Mouse (Mus musculus) gastrocnemius, postnatal 10 days (tissue): ENCODE data around the gene Rbms3. TPM values are rescaled to one million over a fixed set of nuclear protein-coding genes. Genes with fewer than 3 reads are reported as not detected.
A peak's percentile ranks its signal among the peaks of the same experiment; 100 is the strongest.

Source experiments
- DNase-seq: peaks from one replicate; pipeline ENCODE4 v3.0.0; 2021; ENCODE audit warnings: mixed read lengths
- total RNA-seq, 2 experiments: library from RNA; stranded (reverse); gene quantifications; 2 replicates each; pipeline ENCODE4 v1.2.3; 2021

Rbms3 gene
- total RNA-seq, 2 experiments from 2014 or later, result 26.9 to 37.4 TPM

DNA sequence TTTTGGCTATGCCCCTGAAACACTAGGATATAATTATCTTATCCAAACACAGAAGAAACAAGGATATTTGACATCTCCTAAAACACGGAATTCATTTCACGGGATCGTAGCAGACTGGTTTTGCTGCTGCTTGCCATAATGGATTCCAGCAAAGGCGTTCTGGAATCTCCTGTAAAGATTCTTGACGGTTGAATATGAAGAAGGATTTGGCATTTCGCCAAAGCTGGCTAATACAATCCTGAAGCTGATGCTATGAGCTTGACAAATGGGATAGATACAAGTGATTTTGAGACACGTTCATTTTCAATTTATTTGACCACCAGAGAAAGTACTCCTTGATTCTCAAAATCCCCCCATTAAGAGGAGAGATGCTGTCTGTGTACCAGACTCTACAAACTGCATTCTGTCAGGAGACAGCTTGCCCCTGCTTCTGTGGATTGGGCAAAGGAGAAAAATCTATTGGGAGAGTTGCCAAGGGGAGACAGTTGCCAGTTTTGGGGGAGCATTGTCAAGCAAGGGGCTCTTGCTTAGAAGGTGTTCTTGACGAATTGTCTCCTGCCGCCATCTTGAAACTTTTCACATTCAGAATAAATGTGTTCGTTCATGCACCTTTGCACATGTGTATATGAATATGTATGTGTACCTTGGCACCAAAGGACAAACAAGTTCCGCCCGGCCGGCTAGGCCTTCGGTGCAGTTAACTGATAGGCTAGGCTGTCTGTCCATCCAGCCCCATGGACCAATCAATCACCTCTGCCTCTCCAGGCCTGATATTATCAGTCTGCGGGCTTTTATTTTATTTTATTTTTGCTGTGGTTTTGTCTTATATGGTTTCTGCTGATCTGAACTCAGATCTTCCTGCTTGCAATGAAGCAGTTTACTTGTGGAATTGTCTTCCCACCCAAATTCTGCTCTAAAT, 442.3 kb downstream of the Rbms3 start:
- DNase-seq, result no peak

DNA sequence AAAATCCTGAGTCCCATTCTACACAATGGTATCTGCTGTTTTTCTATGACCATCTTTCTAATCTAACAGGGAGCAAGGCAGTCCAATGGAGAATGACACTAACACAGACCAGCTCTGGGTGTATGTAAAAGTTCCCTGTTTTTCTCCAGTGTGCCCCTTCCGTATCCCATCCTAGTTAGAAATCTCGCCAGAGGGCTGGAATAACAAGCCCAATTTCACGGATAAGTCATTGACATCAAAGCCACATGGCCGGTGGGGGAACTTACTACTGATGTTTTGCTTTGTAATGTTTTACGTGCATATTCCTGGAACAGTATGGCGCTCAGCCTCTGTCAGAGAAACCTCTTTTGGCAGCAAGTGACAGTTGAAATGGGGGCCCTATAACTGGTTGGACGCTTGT, 449.1 kb downstream of the Rbms3 start:
- DNase-seq, result no peak

DNA sequence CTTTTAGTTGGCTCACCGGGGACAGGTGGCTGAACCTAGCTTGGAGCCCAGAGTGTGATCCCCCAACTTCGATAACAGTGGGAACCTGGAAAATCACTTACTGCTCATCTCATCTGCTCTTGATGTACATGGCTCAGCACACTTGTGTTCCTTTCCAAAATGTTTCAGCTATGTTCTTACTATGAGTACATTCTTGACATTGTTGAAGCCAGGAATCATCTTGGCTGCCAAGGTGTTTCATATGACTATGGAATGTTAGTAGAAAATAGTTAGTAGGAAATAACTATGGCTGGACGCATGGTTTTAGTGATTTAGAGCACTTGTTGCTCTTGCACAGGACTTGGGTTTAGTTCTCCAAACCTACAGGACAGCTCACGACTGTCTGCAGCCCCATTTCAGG, 451.3 kb downstream of the Rbms3 start:
- no peak for DNase-seq

DNA sequence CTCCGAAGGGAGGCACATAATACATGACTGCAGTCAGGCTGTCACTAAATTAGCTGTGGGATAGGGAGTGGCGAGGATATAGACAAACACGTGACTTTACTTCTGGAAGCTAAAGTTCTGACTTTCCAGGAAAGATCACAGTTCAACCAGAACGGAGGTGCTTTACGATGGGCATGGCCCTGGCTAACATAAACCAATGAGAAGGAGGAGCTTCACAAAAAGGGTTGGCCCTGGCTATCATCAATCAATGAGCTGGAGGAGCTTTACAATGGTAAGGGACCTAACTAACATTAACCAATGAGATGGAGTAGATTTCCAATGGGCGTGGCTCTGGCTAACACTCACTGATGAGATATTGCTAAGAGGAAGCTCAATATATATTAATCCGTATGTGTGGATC, 457.2 kb downstream of the Rbms3 start:
- no peak for DNase-seq

DNA sequence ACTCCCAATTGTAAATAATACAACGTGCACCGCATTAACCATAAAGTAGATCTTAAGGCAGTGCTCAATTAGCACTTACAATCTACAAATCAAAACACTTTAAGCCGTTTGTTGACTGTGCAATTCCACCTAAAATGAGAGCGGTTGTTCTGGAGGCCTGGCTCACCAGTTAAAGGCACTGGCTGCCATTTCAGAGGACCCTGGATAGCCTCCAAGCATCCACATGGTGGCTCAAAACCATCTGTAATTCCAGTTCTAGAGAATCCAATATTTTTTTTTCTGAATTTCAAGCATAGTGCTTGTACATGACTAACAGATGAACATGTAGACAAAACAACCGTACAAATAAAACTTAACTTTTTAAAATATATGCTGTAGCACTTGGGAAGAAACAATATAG, 460.5 kb downstream of the Rbms3 start:
- no peak for DNase-seq

DNA sequence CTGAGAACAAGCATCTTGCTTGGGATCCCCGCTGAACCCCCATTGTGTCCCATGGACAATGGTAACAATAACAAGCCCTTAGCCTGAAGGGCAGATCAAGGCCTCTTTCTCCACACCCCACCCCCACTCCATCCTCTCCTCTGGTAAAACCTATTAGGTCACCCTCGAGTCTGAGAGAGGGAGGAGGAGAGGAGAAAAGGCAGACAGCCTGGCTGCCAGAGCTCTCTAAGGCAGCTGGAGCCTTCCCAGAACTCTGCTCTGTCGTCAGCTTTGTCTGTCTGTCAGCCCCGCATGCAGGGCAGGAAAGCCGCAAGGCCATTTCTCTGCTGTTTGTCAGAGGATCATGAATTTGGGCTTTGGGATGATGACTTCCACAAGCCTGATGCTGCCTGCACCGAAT, 466.6 kb downstream of the Rbms3 start:
- DNase-seq, result peak; percentile 33

DNA sequence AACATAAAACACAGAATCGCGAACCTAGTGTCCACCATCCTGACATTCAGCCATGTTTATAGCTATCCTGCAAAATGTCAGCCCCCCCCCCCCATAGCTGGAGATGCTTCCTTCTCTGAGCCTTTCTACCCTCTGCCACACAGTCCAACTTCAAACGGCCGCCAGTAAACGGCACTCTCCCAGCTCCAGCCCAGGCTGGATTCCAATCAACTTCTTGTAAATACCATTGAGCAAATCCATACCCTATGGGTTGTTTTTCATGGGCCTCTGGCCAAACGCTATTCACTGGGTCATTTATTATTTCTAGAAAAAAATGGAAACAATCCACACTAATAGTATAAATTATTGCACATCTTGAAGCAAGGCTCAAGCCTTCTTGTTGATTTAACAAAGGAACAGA, 468.6 kb downstream of the Rbms3 start:
- DNase-seq, result no peak

DNA sequence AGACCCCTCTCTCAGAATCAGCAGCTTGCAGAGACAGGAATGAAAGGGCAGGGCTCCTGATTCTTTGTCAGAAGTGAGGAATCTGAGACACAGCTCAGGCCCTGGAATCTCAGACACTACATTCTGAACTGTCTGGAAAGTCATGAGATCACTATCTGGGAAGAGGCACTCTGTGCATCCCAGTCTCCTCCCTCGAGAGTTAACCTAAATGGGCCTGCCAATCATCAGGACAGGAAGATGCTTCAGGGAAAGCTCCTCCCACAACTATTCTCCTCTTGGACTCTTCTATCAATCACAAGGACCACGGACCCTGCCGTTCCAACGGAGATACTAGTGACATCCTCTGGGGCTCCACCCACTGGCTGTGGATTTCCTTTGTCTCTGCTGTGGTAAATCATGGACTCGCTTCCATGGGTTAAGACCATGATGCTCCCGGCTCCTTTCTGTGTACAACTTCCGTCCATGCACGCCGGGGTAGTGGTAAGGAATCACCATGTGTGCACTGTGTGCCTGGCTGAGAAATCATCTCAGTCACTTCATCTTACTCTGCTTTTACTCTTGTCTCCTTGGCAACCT, 473.3 kb downstream of the Rbms3 start:
- DNase-seq, result no peak

DNA sequence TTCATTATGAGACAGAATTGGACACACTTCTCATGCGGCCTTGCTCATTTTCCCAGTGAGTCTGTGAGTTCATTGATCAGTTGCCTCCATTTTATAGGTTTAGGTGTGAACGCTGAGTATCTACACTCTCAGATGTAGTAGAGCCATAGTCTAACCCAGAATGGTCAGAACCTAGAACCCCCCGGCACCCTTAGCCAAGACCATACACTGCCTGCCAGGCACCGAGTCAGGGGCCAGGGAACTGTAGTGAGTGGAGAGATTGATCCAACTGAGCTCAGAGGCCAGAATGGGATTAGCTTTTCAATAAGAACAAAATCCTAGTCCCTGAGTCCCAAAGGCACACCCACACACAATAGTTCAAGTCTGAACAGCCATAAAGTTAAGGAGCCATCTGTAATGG, 475.1 kb downstream of the Rbms3 start:
- DNase-seq, result no peak

DNA sequence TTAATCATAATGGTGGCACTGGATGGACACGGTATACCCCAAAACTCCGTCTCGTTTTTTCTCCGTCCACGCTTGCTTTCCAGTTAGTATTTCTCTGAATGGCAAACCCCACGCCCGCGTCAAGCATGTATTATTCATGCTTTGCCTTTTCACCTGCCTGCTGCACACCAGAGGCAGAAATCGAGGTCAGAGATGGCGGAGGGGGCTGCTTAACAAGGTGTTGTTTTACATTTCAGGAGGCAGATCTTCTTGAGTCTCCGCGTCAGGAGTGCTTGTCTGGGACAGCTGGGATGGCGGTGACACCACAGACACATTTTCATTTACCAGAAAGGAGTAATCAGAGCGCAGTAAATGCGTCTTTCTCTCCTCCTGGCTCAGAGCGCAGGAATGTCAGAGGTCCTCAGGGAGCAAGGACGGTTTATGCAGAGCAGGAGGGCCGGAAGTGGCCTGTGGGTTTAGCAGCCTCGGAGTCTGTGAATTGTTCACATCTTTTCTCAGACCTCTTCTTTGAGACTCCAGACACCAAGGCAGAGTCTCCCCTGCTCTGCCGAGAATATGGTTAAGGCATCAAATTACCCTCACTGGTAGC, 475.9 kb downstream of the Rbms3 start:
- DNase-seq, result no peak

DNA sequence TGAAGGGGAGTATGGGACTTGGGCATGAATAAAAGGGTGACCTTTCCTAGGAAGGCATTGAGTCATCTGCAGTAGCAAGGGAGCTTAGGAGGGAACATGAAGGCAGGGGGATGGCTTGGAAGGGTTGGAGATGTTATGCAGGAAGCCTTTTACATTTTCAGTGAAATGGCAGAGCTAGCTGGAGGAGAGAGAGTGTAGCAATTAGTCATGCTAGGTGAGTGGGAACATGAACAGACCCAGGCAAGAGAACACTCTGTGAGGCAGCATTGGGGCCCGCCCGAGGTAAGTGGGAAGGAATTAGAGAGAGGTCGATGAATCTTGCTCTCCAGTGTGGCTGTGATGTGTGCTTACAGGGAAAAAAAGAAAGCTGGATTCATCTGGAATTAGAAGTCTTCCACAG, 477.8 kb downstream of the Rbms3 start:
- no peak for DNase-seq

DNA sequence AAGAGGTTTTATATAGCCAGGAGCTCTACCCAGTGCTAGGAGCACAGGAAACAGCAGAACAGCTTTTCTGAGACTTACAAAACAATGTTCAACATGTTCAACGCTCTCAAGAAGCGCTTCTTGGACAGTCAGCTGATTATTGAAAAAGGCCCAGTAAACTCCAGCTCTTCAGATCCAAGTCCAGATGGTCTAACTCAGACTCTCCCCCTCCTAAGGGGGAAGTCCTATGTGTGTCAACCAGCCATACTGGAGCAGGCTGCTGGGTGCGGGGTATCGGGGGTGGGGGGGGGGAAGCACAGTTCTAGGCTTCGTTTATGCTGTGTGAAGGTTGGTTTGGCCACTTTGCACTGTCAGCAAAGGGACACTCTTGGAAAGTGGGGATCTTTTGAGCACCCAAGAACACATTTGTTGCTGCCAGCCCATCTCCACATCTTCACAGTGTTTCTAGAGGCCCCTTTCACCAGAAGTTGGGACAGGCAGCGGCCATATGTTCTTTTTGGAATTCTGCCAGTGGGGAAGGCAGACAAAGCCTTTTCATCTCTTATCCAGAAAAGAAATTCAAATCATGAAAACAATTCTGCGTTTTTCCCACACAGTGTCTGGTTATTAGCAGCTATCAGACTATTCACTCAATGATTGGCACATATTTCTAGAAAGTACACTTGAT, 485.5 kb downstream of the Rbms3 start:
- DNase-seq, result no peak

DNA sequence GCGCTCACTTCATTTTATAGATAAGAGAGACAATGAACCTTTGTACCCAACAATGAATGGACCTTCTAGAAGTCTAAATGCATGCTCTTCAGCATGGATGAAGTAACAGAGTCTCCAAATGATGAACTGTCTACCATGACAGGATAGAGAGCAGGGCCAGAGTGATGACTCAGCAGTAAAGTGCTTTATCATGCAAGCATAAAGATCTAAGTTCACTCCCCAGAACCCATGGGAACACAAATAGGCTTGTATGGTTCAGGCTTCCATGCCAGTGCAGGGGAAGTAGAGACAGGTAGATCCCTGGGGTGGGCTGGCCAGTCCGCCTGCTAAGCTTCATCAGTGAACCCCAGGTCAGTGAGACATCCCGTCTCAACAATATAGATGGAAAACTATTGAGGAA, 489.7 kb downstream of the Rbms3 start:
- no peak for DNase-seq

DNA sequence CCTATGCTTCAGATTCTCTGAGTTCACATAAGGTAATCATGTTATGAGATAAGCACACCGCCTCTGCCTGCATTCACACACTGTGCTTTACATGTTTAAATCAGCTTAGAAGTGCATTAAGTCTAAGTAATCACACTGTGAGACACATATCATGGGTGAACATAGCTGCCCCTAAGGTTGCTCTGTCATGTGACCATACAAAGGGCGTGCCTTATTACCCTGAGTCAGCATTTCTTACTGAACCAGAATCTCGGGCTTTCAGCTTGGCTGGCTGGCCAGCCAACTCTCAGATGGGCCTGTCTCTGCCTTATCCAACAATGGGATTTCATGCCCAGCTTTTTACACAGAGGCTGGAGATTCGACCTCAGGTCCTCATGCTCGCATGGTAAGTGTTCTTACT, 493.3 kb downstream of the Rbms3 start:
- no peak for DNase-seq

DNA sequence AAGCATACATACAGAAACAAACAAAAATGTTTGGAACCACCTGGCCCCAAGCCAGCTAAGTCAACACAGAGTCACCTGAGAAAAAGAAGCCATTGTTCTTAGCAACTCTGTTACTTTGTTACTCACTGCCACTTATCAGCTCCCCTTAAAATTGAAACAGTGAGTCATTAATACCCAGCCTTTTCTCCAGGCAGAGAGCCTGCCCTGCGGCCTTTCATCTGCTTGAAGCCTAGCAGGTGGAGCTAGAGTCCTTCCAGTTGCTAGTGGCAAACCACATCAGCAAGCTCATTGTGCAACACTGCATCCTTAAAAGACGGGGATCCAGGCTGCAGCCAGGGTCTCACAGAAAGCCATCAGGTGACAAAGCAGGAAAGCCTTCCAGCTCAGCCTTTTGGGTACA, 495.7 kb downstream of the Rbms3 start:
- DNase-seq, result no peak

DNA sequence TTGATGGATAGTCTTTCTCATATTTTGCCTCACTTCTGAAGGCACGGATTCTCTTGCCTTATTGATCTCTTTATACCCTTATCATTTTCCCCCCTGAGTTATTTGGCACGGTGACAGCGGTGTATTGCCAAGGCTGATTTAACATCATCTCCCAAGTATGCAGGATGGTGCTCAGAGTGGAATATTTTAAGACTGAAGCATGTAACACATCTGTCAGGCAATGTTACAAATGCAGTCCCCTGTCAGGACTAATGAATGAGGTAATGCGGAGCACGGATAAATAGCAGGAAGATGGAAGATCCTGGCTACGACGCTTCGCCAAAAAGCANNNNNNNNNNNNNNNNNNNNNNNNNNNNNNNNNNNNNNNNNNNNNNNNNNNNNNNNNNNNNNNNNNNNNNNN, 502.9 kb downstream of the Rbms3 start:
- no peak for DNase-seq

DNA sequence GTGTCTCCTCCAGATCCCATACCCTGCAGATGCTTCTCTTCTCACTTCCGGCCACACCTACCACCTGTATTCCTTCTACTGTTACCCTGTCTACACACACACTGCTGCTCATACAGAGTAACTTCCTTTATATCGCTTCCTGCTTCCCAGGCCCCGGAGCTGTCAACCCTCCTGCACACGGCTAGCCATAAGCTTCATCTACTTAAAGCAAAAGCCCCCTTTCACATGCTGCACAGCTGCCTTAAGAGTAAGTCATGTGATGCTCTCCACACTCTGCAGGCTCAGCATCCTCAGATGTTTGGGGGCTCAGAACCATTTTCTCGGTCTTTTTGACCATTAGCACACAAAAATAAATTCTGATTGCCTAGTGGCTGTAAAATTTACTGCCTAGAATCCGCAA, 503.9 kb downstream of the Rbms3 start:
- DNase-seq, result no peak

DNA sequence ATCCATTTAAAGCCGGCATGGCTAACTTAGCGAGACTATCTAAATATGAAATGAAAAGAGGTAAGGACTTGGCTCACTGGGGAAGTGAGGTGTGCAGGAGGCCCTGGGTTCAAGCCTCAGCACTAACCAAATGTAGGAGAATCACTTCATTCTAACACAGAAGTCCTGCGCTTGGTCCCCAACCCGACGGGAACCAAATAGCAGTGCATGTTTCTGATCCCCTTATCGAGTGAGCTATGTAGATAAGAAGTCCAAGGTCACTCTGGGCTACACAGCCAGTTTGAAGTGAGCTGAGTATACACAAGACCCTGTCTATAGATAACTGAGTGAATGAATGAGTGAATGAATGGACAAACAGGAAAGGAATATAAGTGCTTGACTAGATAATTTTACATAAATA, 508.1 kb downstream of the Rbms3 start:
- no peak for DNase-seq

DNA sequence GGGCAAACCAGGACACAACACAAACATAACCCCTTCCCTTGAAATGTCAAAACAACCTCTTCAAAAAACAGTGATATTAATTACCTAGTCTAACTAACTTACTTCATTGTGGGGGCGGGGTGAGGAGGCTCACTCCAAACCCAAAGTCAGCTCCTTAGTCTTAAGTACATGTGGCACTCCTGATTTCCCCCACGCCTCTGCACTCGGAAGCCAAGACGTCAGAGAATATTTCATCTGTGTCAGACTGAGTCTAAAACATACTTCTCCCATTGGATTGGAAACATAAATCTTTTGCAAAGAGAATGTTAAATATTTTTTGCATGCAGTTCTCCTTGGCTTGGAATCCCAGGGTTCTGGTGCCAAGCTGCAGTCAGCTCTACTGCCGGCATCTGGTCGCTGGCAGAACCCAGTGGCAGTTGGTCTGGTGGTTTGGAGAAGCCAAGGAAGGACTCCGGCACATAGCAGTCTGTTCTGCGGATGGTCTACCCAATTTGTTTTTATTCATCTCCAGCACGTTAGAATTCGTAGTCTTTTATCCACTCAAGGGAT, 512.5 kb downstream of the Rbms3 start:
- peak; percentile 33 for DNase-seq

DNA sequence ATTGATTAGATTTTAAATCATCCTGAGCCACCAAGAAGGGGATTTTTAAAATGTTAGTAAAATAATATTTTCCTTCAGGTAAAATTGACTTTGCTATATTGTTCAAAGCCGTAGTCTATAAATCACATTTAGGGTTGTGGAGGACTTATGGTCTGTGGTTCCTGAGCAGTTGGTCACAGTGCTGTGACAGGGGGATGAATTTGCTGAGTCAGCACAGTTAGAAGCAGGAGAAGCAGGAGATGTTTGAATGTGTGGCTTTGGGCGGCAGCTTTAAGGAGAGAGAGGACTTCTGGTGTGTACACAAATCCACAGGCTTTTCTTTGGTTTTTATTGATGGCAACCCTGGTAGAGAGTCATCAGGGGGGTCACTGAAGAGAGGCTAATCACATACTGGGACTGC, 514.1 kb downstream of the Rbms3 start:
- DNase-seq, result no peak

DNA sequence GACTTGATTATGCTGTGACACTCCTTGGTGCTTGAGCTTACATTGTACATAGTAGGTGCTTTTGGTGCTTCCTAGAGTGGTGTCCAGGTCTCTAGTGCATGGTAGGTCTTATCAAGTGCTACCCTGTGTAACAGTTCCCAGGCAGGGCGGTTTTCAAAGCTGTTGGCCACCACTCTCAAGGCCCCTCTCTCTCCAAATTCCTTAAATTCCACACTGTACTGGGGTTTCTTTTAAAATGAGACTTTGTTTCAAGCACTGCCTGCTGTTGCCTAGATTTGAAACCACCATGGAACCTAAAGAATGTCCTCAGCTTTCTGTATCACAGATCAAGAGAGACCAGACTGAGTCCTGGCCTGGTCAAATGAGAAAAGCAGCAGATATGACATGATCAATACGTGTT, 516.1 kb downstream of the Rbms3 start:
- no peak for DNase-seq

DNA sequence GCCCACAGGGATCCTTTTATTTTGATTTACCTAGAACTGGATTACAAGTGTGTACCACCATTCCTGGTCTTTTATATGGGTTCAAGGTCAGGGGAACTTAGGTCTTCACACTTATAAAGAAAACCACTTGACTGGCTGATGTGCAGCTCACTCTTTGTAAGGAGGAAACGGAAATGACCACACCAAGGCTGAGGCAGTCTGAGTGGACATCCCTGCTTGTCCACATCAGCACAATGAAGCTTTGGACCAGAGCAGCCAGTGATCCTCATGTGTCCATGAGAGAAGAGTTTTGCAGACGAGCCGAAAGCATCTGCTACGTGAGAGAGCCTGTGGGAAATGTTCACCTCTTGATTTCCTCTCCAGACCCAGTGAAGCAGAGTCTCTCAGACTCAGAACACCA, 521.8 kb downstream of the Rbms3 start:
- DNase-seq, result no peak
